Mouse (Mus musculus) left cerebral cortex, adult 2 months (tissue): ENCODE measurements around the gene Slc6a19. TPM values are rescaled to one million over a fixed set of nuclear protein-coding genes. Genes with fewer than 3 reads are reported as not detected.

Experiments
- DNase-seq, 2 experiments: peaks; one replicate each; pipeline ENCODE4 v3.0.0; 2021 to 2022; ENCODE audit warnings: low spot score in 2 of 2, mixed read lengths in 1 of 2; ENCODE audit errors: extremely low spot score in 1 of 2
- H3K27ac ChIP-seq: fragments of 200-600 bp; 2 replicates; pipeline ENCODE4 v1.8.1; 2022
- H3K4me3 ChIP-seq: fragments of 200-600 bp; 2 replicates; pipeline ENCODE4 v1.8.1; 2022
- CTCF ChIP-seq: fragments of 200-600 bp; IDR thresholded peaks from 2 replicates; pipeline ENCODE4 v1.8.1; 2022; ENCODE audit warnings: antibody characterized with exemption, mild to moderate bottlenecking, moderate library complexity
- intact Hi-C: fragments of 180-260 bp; cut with DNase I; formaldehyde crosslinking; loops from one replicate; pipeline ENCODE4 v1.15.1; 2025
- total RNA-seq, 2 experiments: library from RNA; stranded (reverse); gene quantifications; 2 replicates each; pipeline ENCODE4 v1.2.3; 2021

Slc6a19 gene
- total RNA-seq, 2 experiments from 2014 or later: 0.16 TPM; not detected in 1

GRCm38 (mm10) chr13:73732742-73733700 is 28.4 kb upstream of the Slc6a19 start, which contains the start of gene Slc12a7:
Gene Slc12a7 (plus strand): TSS chr13:73733094.
- DNase-seq: no peak
- intact Hi-C loops: no loop called here
- TF ChIP-seq CTCF: no peak
- Histone ChIP-seq H3K4me3 (no peak within 1 kb of the TSS), H3K27ac (no peak within 1 kb of the TSS)

- intact Hi-C loops: no loop called here
- no peak for TF ChIP-seq CTCF
- H3K4me3 ChIP-seq: no peak overlapping the region
Measured at GRCm38 (mm10) chr13:73732235-73732634, 27.6 kb upstream of the Slc6a19 start.

GRCm38 (mm10) chr13:73730913-73731312 is 26.2 kb upstream of the Slc6a19 start:
- intact Hi-C loops: no loop called here
- TF ChIP-seq CTCF: no peak
- Histone ChIP-seq H3K27ac (no peak overlapping the region), H3K4me3 (no peak overlapping the region)
- no peak for DNase-seq

More at GRCm38 (mm10) chr13:73732235-73732634, 27.6 kb upstream of the Slc6a19 start:
- H3K27ac ChIP-seq: no peak overlapping the region
- DNase-seq: no peak

GRCm38 (mm10) chr13:73728633-73729032 is 24.0 kb upstream of the Slc6a19 start:
- DNase-seq: no peak
- H3K4me3 ChIP-seq: no peak overlapping the region
- intact Hi-C loops: no loop called here
- H3K27ac ChIP-seq: no peak overlapping the region
- no peak for TF ChIP-seq CTCF

- Histone ChIP-seq H3K4me3 (no peak overlapping the region), H3K27ac (no peak overlapping the region)
- no peak for TF ChIP-seq CTCF
- intact Hi-C loops: no loop called here
- DNase-seq: no peak
Measured at GRCm38 (mm10) chr13:73727621-73728025, 23.0 kb upstream of the Slc6a19 start.

GRCm38 (mm10) chr13:73725315-73725714 is 20.6 kb upstream of the Slc6a19 start:
- intact Hi-C loops: no loop called here
- H3K27ac ChIP-seq: no peak overlapping the region
- H3K4me3 ChIP-seq: no peak overlapping the region
- no peak for DNase-seq
- no peak for TF ChIP-seq CTCF

- Histone ChIP-seq H3K4me3 (no peak overlapping the region), H3K27ac (no peak overlapping the region)
- peak; percentile 20 to 29 for DNase-seq
- TF ChIP-seq CTCF: peak; percentile 72
- intact Hi-C loops: no loop called here
Measured at GRCm38 (mm10) chr13:73723081-73723668, 18.5 kb upstream of the Slc6a19 start.

- TF ChIP-seq CTCF: no peak
- DNase-seq: no peak
- intact Hi-C loops: no loop called here
- Histone ChIP-seq H3K27ac (no peak overlapping the region), H3K4me3 (no peak overlapping the region)
Measured at GRCm38 (mm10) chr13:73720241-73720640, 15.6 kb upstream of the Slc6a19 start.

- DNase-seq: peak; percentile 76 to 87
- Histone ChIP-seq H3K27ac (no peak overlapping the region), H3K4me3 (no peak overlapping the region)
- peak; percentile 87 for TF ChIP-seq CTCF
- intact Hi-C loops: loop anchor here (1.0 to 5.0 kb wide), 4 partner anchors 104 to 584 kb away; no protein-coding TSS in a partner anchor
Measured at GRCm38 (mm10) chr13:73718225-73718624, 13.6 kb upstream of the Slc6a19 start.

- TF ChIP-seq CTCF: peak; percentile 57
- H3K4me3 ChIP-seq: no peak overlapping the region
- intact Hi-C loops: loop anchor here (1.0 kb wide), 1 partner anchor 68 kb away; no protein-coding TSS in a partner anchor
- no peak overlapping the region for H3K27ac ChIP-seq
- no peak for DNase-seq
Measured at GRCm38 (mm10) chr13:73714020-73714419, 9.4 kb upstream of the Slc6a19 start.

- DNase-seq: no peak
- TF ChIP-seq CTCF: no peak
- Histone ChIP-seq H3K27ac (no peak overlapping the region), H3K4me3 (no peak overlapping the region)
- intact Hi-C loops: no loop called here
Measured at GRCm38 (mm10) chr13:73713204-73713603, 8.5 kb upstream of the Slc6a19 start.

GRCm38 (mm10) chr13:73712228-73712627 is 7.6 kb upstream of the Slc6a19 start:
- TF ChIP-seq CTCF: no peak
- Histone ChIP-seq H3K27ac (no peak overlapping the region), H3K4me3 (no peak overlapping the region)
- DNase-seq: no peak
- intact Hi-C loops: no loop called here
